Mouse (Mus musculus) adrenal gland, postnatal 25 days (tissue): ENCODE data around the gene Arhgap5. TPM values are rescaled to one million over a fixed set of nuclear protein-coding genes. Genes with fewer than 3 reads are reported as not detected.

ENCODE experiments used
- total RNA-seq: library from RNA; stranded (reverse); gene quantifications from 2 replicates; pipeline ENCODE4 v1.2.3, GENCODE M21; 2021

Arhgap5 gene
- total RNA-seq, 1 experiment from 2014 or later, result 81.4 TPM

Other genes with a start within 250 kb of the Arhgap5 start
- 1.4 and 3.0 TPM in 2 replicates for gene Akap6, start 195.4 kb downstream of the Arhgap5 start, total RNA-seq